Mouse (Mus musculus) spleen, adult 18-20 months (tissue): Measurements from ENCODE around the gene Pmm1.
A peak's percentile ranks its signal among the peaks of the same experiment; 100 is the strongest.

Experiments
- DNase-seq, 2 experiments: peaks; one replicate each; pipeline ENCODE4 v3.0.0; 2022; ENCODE audit warnings: mixed read lengths in 2 of 2

The Pmm1 gene

GRCm38 (mm10) chr15:81955414-81955813 lies 5.3 kb downstream of the Pmm1 start:
- no peak for DNase-seq

- no peak for DNase-seq
These were observed 6.0 kb downstream of the Pmm1 start for GRCm38 (mm10) chr15:81954716-81955115.

- no peak for DNase-seq
These were observed 6.6 kb downstream of the Pmm1 start for GRCm38 (mm10) chr15:81954151-81954583.

- no peak for DNase-seq
These were observed 8.4 kb downstream of the Pmm1 start for GRCm38 (mm10) chr15:81952310-81952709.

- no peak for DNase-seq
These were observed 9.6 kb downstream of the Pmm1 start for GRCm38 (mm10) chr15:81951159-81951558.

- DNase-seq = no peak
These were observed 10.0 kb downstream of the Pmm1 start for GRCm38 (mm10) chr15:81950716-81951115.

GRCm38 (mm10) chr15:81949476-81950131 lies 11.1 kb downstream of the Pmm1 start:
- DNase-seq = no peak

GRCm38 (mm10) chr15:81949076-81949475 lies 11.7 kb downstream of the Pmm1 start:
- no peak for DNase-seq

GRCm38 (mm10) chr15:81943176-81943749 lies 17.5 kb downstream of the Pmm1 start:
- DNase-seq = no peak

- DNase-seq = no peak
These were observed 19.7 kb downstream of the Pmm1 start for GRCm38 (mm10) chr15:81941010-81941409.

GRCm38 (mm10) chr15:81940219-81940618 lies 20.5 kb downstream of the Pmm1 start:
- no peak for DNase-seq

GRCm38 (mm10) chr15:81939774-81940173 lies 21.0 kb downstream of the Pmm1 start:
- DNase-seq = no peak

- DNase-seq = no peak
These were observed 21.5 kb downstream of the Pmm1 start for GRCm38 (mm10) chr15:81939157-81939715.

GRCm38 (mm10) chr15:81938246-81938645 lies 22.5 kb downstream of the Pmm1 start:
- peak in 1 of 2 experiments; percentile 56 for DNase-seq

GRCm38 (mm10) chr15:81937098-81937972 lies 23.4 kb downstream of the Pmm1 start:
- DNase-seq = no peak

- DNase-seq = no peak
These were observed 24.1 kb downstream of the Pmm1 start, which contains the start of gene Csdc2 for GRCm38 (mm10) chr15:81936679-81937078. Gene Csdc2 (plus strand): TSS chr15:81936759.

GRCm38 (mm10) chr15:81935869-81936637 lies 24.7 kb downstream of the Pmm1 start:
- DNase-seq = no peak

GRCm38 (mm10) chr15:81933986-81934385 lies 26.7 kb downstream of the Pmm1 start:
- peak in 1 of 2 experiments; percentile 35 for DNase-seq

- peak; percentile 38 to 48 for DNase-seq
These were observed 27.7 kb downstream of the Pmm1 start for GRCm38 (mm10) chr15:81932951-81933470.

GRCm38 (mm10) chr15:81928277-81928676 lies 32.5 kb downstream of the Pmm1 start:
- DNase-seq = peak; percentile 53 to 66

GRCm38 (mm10) chr15:81927741-81928140 lies 33.0 kb downstream of the Pmm1 start:
- DNase-seq = no peak

GRCm38 (mm10) chr15:81926446-81926822 lies 34.3 kb downstream of the Pmm1 start:
- DNase-seq = no peak
